Mouse (Mus musculus) urinary bladder, postnatal 4 days (tissue): ENCODE data around the gene Macc1.

Experiments
- DNase-seq, 2 experiments: peaks; one replicate each; pipeline ENCODE4 v3.0.0; 2021 to 2022; ENCODE audit warnings: low spot score in 2 of 2

Macc1 gene

DNA sequence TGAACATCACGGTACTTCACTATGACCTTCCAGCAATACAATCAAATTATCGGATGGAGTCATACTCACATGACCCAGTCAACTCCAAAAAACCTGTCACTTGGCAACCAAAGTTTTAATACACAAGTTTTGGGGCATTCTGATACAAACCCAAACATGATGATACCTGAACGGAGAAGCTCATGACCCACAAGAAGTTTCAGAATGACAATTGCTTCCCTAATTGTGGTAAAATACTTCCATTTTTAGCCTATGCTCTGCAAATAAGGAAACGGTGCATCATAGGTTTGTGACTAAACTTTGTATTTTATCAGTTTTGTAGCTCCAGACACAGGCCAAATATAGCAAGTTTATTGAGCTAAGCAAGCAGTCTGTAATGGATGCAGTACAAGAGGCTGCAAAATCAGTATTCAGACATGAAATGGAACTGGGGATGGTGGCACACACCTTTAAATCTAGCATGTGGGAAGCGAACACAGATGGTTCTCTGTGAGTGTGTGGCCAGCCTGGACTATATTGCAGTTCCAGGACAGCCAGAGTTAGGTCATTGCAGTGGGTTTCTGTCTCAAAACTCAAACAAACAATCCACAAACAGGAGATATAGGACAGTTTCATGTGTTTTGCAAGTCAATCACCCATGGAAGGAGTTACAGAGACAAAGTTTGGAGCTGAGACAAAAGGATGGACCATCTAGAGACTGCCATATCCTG lies 170.0 kb downstream of the Macc1 start:
- no peak for DNase-seq

GRCm38 (mm10) chr12:119511145-119511544 lies 197.1 kb downstream of the Macc1 start:
- no peak for DNase-seq
